Mouse (Mus musculus) natural killer cell, adult 2 months (primary cell): ENCODE results near the gene Dydc2.
"Not testable (repeated sequence)": the region's sequence is repeated elsewhere in the genome, so short reads cannot be mapped to it uniquely, and the experiment has no call there.

Source experiments
- DNase-seq, 2 experiments: peaks; one replicate each; pipeline ENCODE4 v3.0.0; 2022; ENCODE audit warnings: low spot score in 2 of 2

The Dydc2 gene

GRCm38 (mm10) chr14:41069108-41069507 is at the start of gene Dydc2:
Dydc2 (minus strand) TSS chr14:41069208.
- DNase-seq, result no peak

- no peak for DNase-seq
These were observed 47.3 kb upstream of the Dydc2 start for GRCm38 (mm10) chr14:41116271-41116670.

GRCm38 (mm10) chr14:41112944-41113343 is 43.9 kb upstream of the Dydc2 start:
- DNase-seq, result no peak

GRCm38 (mm10) chr14:41111031-41111668 is 42.1 kb upstream of the Dydc2 start:
- DNase-seq, result no peak

GRCm38 (mm10) chr14:41104853-41105444 is 35.9 kb upstream of the Dydc2 start, which contains the start of gene Mat1a:
Mat1a (plus strand) TSS chr14:41105035.
- no peak for DNase-seq

- no peak for DNase-seq
These were observed 33.3 kb upstream of the Dydc2 start for GRCm38 (mm10) chr14:41102269-41102668.

GRCm38 (mm10) chr14:41101242-41101641 is 32.2 kb upstream of the Dydc2 start:
- no peak for DNase-seq

GRCm38 (mm10) chr14:41100712-41101111 is 31.7 kb upstream of the Dydc2 start:
- DNase-seq, result no peak

- no peak for DNase-seq
These were observed 29.7 kb upstream of the Dydc2 start for GRCm38 (mm10) chr14:41098726-41099125.

GRCm38 (mm10) chr14:41096296-41096860 is 27.4 kb upstream of the Dydc2 start:
- no peak for DNase-seq

- no peak for DNase-seq
These were observed 25.1 kb upstream of the Dydc2 start for GRCm38 (mm10) chr14:41094114-41094513.

GRCm38 (mm10) chr14:41090777-41091176 is 21.8 kb upstream of the Dydc2 start:
- no peak for DNase-seq

GRCm38 (mm10) chr14:41087509-41087908 is 18.5 kb upstream of the Dydc2 start:
- DNase-seq, result no peak

- no peak for DNase-seq
These were observed 13.4 kb upstream of the Dydc2 start for GRCm38 (mm10) chr14:41082408-41082807.

GRCm38 (mm10) chr14:41072944-41073275 is 3.9 kb upstream of the Dydc2 start:
- DNase-seq, result no peak

- no peak for DNase-seq
These were observed 3.4 kb upstream of the Dydc2 start, which contains the start of gene Dydc1 for GRCm38 (mm10) chr14:41072229-41072943. Dydc1 (plus strand) TSS chr14:41072911.

- DNase-seq, result no peak
These were observed 1.3 kb upstream of the Dydc2 start for GRCm38 (mm10) chr14:41070343-41070742.

GRCm38 (mm10) chr14:41066416-41066815 is 2.6 kb downstream of the Dydc2 start:
- DNase-seq, result no peak

GRCm38 (mm10) chr14:41065168-41065567 is 3.8 kb downstream of the Dydc2 start:
- no peak for DNase-seq

- DNase-seq, result not testable (repeated sequence)
These were observed 15.8 kb downstream of the Dydc2 start for GRCm38 (mm10) chr14:41053190-41053589.

GRCm38 (mm10) chr14:41052481-41052880 is 16.5 kb downstream of the Dydc2 start:
- no peak for DNase-seq

- DNase-seq, result no peak
These were observed 18.5 kb downstream of the Dydc2 start for GRCm38 (mm10) chr14:41050471-41050870.

GRCm38 (mm10) chr14:41047402-41047801 is 21.6 kb downstream of the Dydc2 start:
- DNase-seq, result no peak
